Mouse (Mus musculus): ENCODE measurements around the gene Myo15.

The Myo15 gene

DNA sequence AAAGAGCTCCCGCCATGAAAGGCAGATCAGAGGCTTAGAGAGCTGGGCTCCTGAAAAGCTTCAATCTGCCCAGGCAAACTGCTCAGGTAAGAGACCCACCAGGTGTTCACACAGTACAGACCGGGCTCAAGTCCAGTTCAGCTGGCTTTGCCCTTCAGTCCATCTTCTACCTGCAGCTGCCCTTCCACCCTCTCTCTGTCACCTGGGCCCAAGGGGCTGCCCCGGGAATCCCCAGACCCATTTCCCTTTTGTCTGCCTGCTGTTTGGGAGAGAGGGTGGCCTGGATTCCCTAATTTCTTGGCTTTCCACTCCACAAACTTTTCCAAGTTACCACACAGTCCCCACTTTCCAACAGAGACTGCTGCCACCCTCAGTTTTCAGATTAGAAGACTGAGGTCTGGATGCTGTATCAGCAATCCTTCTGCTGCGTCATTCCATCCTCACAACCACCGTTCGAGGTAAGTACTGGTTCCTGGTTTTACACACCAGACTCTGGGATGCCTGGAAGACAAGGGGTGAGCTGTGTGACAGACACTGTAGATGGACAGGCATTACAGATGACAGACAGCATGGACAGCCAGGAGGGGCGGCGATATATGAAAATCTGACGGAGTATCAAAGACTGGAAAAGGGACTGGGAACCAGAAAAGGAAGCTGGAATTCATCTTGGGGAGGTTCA, 67.2 kb downstream of the Myo15 start, which contains the start of gene Alkbh5:
Alkbh5 (plus strand) TSS at position 202 of the 679 bp plus-strand sequence.
- TF ChIP-seq GATA4 (IDR thresholded peaks at IDR 0.05; ENCODE audit: insufficient replicate concordance, low read length): no peak

DNA sequence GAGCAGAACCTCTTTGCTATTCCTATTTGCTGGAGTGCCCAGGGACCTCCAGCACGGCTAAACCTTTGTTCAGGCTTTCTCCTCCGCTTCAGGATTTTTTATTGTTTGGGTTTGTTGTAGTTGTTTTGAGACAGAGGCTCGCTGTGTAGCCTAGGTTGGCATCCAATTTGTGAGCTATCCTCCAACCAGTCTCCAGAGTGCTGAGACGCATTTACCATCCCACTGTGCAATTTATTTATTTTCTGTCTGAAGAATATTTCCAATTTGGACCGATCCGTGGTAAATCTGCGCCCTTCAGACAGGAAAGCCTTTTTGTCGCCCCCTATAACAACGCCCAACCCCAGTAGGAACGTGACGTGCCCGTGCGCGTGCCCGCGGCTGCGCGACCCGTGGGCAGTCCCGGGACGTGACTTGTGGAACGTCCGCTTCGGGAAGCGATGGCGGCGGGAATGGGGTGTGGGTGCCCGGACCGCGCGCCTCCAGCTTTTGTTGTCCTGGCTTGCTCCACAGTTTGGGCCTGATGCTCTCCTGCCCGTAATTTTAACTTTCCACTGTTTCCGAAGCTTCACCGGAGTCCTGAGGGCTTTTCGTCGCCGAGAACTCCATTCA, 67.8 kb downstream of the Myo15 start:
- TF ChIP-seq GATA4 (IDR thresholded peaks at IDR 0.05; ENCODE audit: insufficient replicate concordance, low read length): peak; percentile 60; the same call in 1 of the 2 replicates

DNA sequence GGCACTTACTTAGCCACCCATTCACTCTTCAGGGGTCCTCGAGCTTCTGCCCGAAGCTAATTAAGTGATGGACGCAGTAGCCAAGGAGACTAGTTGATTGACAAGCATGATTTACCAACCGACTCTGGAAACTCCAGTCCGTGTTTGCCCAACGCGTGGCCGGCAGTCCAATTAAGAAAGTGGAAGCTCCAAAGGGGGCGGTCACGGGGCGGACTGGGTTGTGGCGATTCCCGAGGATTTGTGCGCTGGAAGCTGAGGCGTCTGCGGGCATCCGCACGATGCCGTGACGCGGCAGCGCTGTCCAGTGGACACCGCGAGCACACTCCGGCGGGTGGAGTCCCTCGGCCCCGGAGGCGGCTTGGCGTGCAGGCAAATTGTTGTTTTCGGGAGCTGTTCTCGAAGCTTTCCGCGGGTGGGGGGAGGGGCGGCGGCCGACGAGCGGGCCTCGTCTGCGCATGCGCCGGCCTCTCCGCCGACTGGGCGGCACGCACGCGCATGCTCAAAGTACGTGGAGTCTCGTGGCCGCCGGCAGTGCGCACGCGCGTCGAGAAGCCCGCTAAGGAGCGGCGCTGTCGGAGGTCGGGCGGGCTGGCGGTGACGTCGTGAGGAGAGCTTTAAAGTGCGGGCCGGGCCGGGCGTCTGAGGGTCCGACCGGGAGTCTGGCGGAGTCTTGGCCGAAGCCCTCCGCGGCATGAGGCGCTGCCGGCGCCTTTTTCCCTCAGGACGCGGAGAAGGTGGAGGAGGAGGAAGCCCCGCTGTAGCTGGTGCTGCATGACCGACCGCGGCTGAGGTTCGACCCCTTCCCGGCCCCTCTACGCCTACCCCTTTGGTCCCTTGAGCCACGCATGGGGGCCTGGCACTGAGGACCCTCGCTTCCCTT, 68.6 kb downstream of the Myo15 start:
- no peak; the same call in 1 of the 2 replicates for TF ChIP-seq GATA4 (IDR thresholded peaks at IDR 0.05; ENCODE audit: insufficient replicate concordance, low read length)

DNA sequence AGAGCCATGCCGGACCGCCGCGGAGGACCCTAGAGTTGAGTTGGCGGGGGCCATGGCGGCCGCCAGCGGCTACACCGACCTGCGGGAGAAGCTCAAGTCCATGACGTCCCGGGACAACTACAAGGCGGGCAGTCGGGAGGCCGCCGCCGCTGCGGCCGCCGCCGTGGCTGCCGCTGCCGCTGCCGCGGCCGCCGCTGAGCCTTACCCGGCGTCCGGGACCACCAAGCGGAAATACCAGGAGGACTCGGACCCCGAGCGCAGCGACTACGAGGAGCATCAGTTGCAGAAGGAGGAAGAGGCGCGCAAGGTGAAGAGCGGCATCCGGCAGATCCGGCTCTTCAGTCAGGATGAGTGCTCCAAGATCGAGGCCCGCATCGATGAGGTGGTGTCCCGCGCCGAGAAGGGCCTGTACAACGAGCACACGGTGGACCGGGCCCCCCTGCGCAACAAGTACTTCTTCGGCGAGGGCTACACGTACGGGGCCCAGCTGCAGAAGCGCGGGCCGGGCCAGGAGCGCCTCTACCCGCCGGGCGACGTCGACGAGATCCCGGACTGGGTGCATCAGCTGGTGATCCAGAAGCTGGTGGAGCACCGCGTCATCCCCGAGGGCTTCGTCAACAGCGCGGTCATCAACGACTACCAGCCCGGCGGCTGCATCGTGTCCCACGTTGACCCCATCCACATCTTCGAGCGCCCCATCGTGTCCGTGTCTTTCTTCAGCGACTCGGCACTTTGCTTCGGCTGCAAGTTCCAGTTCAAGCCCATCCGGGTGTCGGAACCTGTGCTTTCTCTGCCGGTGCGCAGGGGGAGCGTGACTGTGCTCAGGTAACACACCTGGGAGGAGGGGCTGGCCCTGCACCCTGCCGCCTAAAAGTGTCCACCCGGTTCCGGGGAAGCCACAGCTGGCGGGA, 69.5 kb downstream of the Myo15 start:
- TF ChIP-seq GATA4 (IDR thresholded peaks at IDR 0.05; ENCODE audit: insufficient replicate concordance, low read length): no peak

DNA sequence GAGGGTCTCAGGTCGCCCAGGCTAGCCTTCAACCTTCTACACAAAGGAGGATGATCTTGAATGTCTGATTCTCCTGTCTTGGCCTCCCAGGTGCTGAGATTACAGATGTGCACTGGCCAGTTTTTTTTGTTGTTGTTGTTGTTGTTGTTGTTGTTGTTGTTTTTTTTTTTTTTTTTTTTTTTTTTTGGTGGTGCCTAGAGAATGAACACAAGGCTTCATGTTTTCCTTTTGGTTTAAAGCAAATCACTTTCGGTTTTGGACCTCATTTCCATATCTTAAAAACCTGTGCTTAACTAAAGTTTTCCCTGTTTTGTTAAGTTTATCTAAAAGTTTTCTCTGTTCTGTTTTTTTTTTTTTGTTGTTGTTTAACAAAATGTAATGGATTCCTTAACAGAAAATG, 70.4 kb downstream of the Myo15 start:
- no peak for TF ChIP-seq GATA4 (IDR thresholded peaks at IDR 0.05; ENCODE audit: insufficient replicate concordance, low read length)

DNA sequence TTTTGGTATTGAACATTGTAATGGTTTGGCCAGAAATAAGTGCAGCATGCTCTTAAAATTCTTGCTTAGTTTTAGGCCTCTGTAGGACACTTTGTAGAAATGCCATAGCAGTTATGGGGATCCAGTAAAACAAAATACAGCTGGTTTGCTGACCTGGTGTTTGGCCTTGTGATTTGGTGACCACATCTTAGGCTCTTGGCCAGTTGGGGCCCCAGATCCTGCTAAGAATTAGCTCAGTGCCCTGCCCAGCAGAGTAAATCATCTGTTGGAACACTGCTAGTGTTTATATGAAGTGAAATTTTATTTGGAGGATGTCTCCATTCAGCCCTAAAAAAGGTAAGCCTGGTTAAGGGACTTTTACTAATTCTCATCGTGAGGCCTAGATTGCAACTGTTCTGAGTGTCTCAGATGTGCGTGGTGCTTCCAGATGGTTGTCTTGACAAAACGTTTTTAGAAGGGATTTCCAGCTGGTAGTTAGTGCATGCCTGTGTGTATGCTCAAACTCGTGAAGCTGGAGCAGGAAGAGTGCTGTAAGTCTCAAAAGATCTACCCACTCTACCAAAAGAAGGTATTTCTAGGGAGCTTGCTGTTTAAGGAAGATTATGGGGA, 71.0 kb downstream of the Myo15 start:
- no peak for TF ChIP-seq GATA4 (IDR thresholded peaks at IDR 0.05; ENCODE audit: insufficient replicate concordance, low read length)

DNA sequence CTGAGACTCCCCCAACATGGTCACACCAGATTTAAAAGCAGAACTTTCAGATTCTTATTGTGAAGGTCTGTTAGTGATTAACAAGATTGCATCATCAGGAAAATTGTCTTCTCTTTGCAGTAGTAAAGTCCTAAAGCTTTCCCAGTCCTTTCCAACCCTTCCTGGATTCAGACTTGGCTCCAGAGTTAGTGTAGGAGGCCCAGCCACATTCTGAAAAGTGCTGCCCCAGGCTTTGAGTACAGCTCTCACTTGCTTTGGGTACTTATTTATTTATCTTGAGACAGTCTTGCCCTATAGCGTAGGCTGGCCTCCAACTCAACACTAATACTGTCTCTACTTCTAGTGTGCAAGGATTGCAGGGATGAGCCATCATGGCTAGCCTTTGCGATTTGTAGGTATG, 71.6 kb downstream of the Myo15 start:
- no peak for TF ChIP-seq GATA4 (IDR thresholded peaks at IDR 0.05; ENCODE audit: insufficient replicate concordance, low read length)

DNA sequence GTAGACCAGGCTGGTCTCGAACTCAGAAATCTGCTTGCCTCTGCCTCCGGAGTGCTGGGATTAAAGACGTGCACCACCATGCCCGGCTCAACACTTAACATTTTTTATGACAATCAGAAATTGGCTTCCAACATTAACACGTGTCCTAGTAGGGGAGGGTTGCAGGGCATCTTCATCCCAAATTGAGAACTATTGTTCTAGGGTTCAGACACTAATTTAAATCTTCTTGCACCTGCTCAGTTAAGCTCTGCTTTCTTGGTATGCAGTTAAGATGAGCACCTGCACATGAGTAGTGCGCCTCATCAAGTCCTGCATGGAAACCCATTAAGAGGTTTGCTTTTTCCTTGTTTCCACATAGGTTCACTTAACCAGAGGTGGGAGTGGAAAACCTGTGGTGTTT, 72.7 kb downstream of the Myo15 start:
- TF ChIP-seq GATA4 (IDR thresholded peaks at IDR 0.05; ENCODE audit: insufficient replicate concordance, low read length): no peak

DNA sequence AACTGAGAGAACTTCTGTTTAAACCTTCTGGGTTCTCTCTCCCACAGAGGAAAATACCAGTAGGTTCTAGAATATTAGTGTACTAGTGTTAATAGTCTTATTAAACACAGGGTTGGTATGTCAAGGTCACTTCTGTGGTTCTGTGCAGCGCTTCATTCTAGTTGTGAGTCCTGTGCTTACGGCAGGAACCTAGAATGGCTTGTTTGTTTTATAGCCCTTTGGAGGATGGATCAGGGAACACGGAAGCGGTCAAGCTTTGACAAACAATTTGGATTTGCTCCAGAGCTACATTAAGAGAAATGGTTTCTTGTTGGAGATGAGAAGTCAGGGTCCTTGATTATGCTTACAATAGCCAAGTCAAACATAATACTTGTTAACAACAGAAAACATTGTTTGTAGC, 76.3 kb downstream of the Myo15 start:
- no peak for TF ChIP-seq GATA4 (IDR thresholded peaks at IDR 0.05; ENCODE audit: insufficient replicate concordance, low read length)

DNA sequence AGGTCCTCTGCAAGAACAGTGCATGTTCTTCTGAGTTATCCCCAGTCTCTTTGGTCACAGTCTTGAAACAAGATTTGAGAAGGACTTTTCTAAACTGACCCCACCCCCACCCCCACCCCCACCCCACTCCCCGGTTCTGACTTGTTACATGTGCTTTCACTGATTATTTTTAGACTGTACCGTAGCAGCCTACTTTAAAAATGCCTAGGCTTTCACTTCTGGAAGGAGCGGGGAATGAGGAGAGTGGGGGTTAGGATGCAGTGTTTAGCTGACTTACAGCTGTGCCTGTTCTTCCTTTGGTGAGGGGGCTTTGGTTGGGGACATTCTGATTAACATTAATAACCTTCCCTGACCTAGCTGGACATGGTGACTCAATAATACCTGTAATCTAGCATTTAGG, 79.0 kb downstream of the Myo15 start:
- TF ChIP-seq GATA4 (IDR thresholded peaks at IDR 0.05; ENCODE audit: insufficient replicate concordance, low read length): no peak

DNA sequence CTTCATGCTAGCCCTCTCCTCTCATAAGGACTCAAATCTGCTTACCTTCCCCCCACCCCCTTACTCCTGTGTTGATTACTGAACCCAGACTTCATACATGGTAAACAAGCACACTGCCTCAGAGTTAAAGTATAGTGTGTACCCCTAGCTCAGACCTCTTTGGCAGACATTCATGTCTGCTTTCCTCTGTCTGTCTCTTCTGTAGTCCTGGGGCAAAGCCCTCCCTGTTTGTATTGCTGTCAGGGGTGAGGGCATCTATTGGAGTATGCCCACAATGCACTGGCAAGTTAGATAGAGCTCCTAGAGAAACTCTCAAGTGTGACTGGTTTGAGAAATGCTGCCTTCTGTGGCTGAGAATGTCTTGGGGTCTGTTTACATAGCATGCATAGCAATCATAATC, 84.0 kb downstream of the Myo15 start:
- TF ChIP-seq GATA4 (IDR thresholded peaks at IDR 0.05; ENCODE audit: insufficient replicate concordance, low read length): no peak

DNA sequence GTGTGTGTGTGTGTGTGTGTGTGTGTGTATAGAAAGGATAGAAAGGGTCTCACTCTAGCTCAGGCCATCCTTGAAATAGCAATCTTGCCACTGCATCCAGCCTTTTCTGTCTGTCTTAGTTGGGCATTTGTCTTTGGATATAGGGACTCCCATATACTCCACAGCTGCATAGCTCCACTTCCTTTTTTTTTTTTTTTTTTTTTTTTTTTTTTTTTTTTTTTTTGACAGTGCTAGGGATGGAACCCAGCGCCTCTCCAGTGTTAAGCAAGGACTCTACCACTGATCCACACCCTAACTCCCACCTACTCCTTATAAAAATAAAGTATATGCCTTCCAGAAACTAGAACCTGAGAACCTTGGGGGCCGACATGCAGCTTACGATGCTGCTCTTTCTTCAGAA, 88.5 kb downstream of the Myo15 start:
- TF ChIP-seq GATA4 (IDR thresholded peaks at IDR 0.05; ENCODE audit: insufficient replicate concordance, low read length): no peak

DNA sequence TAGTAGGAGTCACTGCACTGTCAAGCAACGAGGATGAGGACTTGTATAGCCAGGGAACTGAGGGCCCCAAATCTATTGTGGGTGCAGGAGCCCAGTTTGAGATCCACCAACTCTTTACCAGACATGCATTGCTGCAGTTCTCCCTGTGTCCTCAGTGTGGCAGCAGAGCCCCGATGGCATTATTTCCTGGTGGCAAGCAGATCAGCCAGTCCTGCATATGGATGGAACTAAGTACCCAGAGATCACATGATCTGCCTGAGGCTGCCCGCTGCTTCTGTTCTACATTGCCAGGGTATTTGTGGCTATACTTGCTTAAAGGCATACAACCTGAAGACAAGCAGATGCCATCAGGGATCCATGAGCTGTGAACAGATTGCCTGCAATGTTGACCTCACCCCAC, 90.2 kb downstream of the Myo15 start:
- no peak for TF ChIP-seq GATA4 (IDR thresholded peaks at IDR 0.05; ENCODE audit: insufficient replicate concordance, low read length)
